ENCODE assay signal across 16 mouse cellular contexts in genomic region chr12:79530275-79530902, GRCm38 (mm10).
DNase-seq lines count a peak whose midpoint lies in the region; ATAC-seq and TF ChIP-seq lines count a peak whose summit lies in the region.
"Had no signal": no experiment of that assay in that cellular context is flagged by ENCODE, and none has a peak within 500 bp of the region (broad histone marks: within the 10 kb centered on the region; RNA-seq: fewer than 3 reads in every experiment).

No protein-coding gene starts in this region.

- peaks cover 18% of the 10 kb centered on the region for H3K4me1 ChIP-seq in intestine, embryonic 15.5 days (replicated peaks)
- H3K4me1 ChIP-seq in intestine, embryonic 16.5 days (ENCODE audit: control insufficient read depth, insufficient read depth, low read length): peaks cover 35% of the 10 kb centered on the region
- peaks cover 51% of the 10 kb centered on the region for H3K4me1 ChIP-seq in limb, embryonic 13.5 days

- no peak for ATAC-seq in intestine, embryonic 15.5 days
- ATAC-seq in intestine, embryonic 16.5 days: no peak
- ATAC-seq in limb, embryonic 13.5 days (ENCODE audit: low FRiP score, low read depth): no peak
- ATAC-seq: activated CD4-positive, CD25-positive, alpha-beta regulatory T cell, adult 4 months; CD4-positive, CD25-positive, alpha-beta regulatory T cell, adult 4 months had no signal

- H3K27ac ChIP-seq in intestine, embryonic 15.5 days: peak overlapping the region; percentile 27; the same call in 1 of the 2 replicates
- no peak overlapping the region for H3K27ac ChIP-seq in intestine, embryonic 16.5 days (ENCODE audit: low read length)
- peak overlapping the region; percentile 68; the same call in 1 of the 2 replicates for H3K27ac ChIP-seq in limb, embryonic 13.5 days
- H3K27ac ChIP-seq: heart, embryonic 10.5 days; neural tube, embryonic 12.5 days had no signal

- H3K27me3 ChIP-seq in intestine, embryonic 15.5 days (replicated peaks): no peaks in the 10 kb centered on the region
- no peaks in the 10 kb centered on the region for H3K27me3 ChIP-seq in intestine, embryonic 16.5 days (replicated peaks; ENCODE audit: control insufficient read depth, insufficient read depth, low read length)
- H3K27me3 ChIP-seq in limb, embryonic 13.5 days: no peaks in the 10 kb centered on the region
- H3K27me3 ChIP-seq: neural tube, embryonic 12.5 days had no signal

- H3K36me3 ChIP-seq in intestine, embryonic 15.5 days: no peaks in the 10 kb centered on the region
- H3K36me3 ChIP-seq in intestine, embryonic 16.5 days (ENCODE audit: control insufficient read depth, insufficient read depth, low read length): no peaks in the 10 kb centered on the region; the same call in 1 of the 2 replicates
- peaks cover 4% of the 10 kb centered on the region; the same call in 1 of the 2 replicates for H3K36me3 ChIP-seq in limb, embryonic 13.5 days
- H3K36me3 ChIP-seq: heart, embryonic 10.5 days; neural tube, embryonic 12.5 days had no signal

- H3K9ac ChIP-seq in intestine, embryonic 15.5 days: no peak overlapping the region
- no peak overlapping the region for H3K9ac ChIP-seq in intestine, embryonic 16.5 days (ENCODE audit: low read depth, low read length)
- H3K9ac ChIP-seq in limb, embryonic 13.5 days: no peak overlapping the region
- H3K9ac ChIP-seq: neural tube, embryonic 12.5 days had no signal

- H3K4me3 ChIP-seq in intestine, embryonic 15.5 days (replicated peaks): no peak overlapping the region
- H3K4me3 ChIP-seq in intestine, embryonic 16.5 days (ENCODE audit: low read length): no peak overlapping the region
- no peak overlapping the region for H3K4me3 ChIP-seq in limb, embryonic 13.5 days
- H3K4me3 ChIP-seq: erythroblast, embryonic 14.5 days; heart, embryonic 10.5 days; neural tube, embryonic 12.5 days had no signal

- whole genome bisulfite sequencing in intestine, embryonic 15.5 days: 70% methylated on average over 10 of the region's 10 CpGs
- WGBS in intestine, embryonic 16.5 days: 67% methylated on average over 10 of the region's 10 CpGs
- 55% methylated on average over 10 of the region's 10 CpGs for WGBS in limb, embryonic 13.5 days

- TF ChIP-seq POLR2A in brain, embryonic 14.5 days (IDR thresholded peaks at IDR 0.05; ENCODE audit: borderline replicate concordance, extremely low read depth, insufficient read depth, insufficient read length, poor library complexity, severe bottlenecking): no peak

- no peak for TF ChIP-seq CTCF in brain, embryonic 14.5 days (IDR thresholded peaks at IDR 0.05; ENCODE audit: borderline replicate concordance, extremely low read depth, insufficient read depth, insufficient read length)

- H3K4me2 ChIP-seq in intestine, embryonic 15.5 days (replicated peaks): no peak overlapping the region
- no peak overlapping the region for H3K4me2 ChIP-seq in intestine, embryonic 16.5 days (ENCODE audit: low read depth, low read length)
- no peak overlapping the region for H3K4me2 ChIP-seq in limb, embryonic 13.5 days (replicated peaks)
- H3K4me2 ChIP-seq: liver, embryonic 11.5 days; neural tube, embryonic 12.5 days had no signal

- DNase-seq in MN1 (ENCODE audit: low spot score): peak; percentile 53
- peak; percentile 67 for DNase-seq in brain, embryonic 14.5 days (ENCODE audit: low read depth)
- no peak for DNase-seq in right cerebral cortex, postnatal 25 days
- no peak for DNase-seq in cerebellum, adult 9-10 months
- DNase-seq: cerebellum, adult 11-12 months; kidney, adult 11 months; lung, postnatal 10 days had no signal

- H3K9me3 ChIP-seq in intestine, embryonic 15.5 days: no peaks in the 10 kb centered on the region
- H3K9me3 ChIP-seq in intestine, embryonic 16.5 days (ENCODE audit: control insufficient read depth, low read length): no peaks in the 10 kb centered on the region; the same call in 1 of the 2 replicates
- H3K9me3 ChIP-seq in limb, embryonic 13.5 days: no peaks in the 10 kb centered on the region
- H3K9me3 ChIP-seq: neural tube, embryonic 12.5 days had no signal

Comparison
In these comparisons a context has a peak if more than half of its experiments do, and no peak if none do; other contexts are left out.
1. DNase-seq: peak in MN1 (single experiment) and brain, embryonic 14.5 days (single experiment); none in right cerebral cortex, postnatal 25 days (single experiment) and cerebellum, adult 9-10 months (single experiment).